Mouse (Mus musculus): ENCODE results near the gene Csnk1e.

DNA sequence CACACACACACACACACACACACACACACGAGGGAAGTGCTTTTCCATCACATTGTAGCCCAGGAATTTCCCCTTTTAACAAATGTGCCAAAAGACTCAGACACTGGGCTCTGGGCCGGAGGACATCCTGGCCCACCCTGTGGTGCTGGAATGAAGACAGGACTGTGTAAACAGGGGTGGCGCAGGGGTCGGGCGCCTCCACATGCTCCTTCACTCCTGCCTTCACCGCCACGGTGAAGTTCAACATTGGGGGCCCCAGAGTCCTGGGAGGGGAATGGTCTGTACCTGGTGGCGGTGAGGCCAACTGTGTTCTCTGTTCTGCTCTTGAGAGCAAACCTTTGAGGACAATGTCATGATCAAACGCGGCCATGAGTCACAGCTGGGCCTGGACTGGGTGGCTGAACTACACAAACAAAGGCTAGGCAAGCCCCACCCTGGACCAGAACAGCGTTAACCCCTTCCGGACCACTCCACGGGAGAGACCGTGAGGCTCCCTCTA lies 87.0 kb downstream of the Csnk1e start:
- TF ChIP-seq CTCF (IDR thresholded peaks at IDR 0.05; ENCODE audit: borderline replicate concordance, insufficient read depth, low read length) (no peak), POLR2A (IDR thresholded peaks at IDR 0.05; ENCODE audit: low read depth, low read length) (no peak)

Measured in embryonic fibroblast, embryonic 13.5 days (primary cell).